Mouse (Mus musculus) layer of hippocampus, adult 2 months (tissue): Measurements from ENCODE around the gene Otud3. TPM values are rescaled to one million over a fixed set of nuclear protein-coding genes. Genes with fewer than 3 reads are reported as not detected.
"Not testable (repeated sequence)": the region's sequence is repeated elsewhere in the genome, so short reads cannot be mapped to it uniquely, and the experiment has no call there.

Source experiments
- DNase-seq, 2 experiments: peaks; one replicate each; pipeline ENCODE4 v3.0.0; 2022; ENCODE audit warnings: low spot score in 2 of 2
- H3K27ac ChIP-seq: fragments of 200-600 bp; 2 replicates; pipeline ENCODE4 v1.8.1; 2022
- H3K4me3 ChIP-seq: fragments of 200-600 bp; 2 replicates; pipeline ENCODE4 v1.8.1; 2022; ENCODE audit warnings: mild to moderate bottlenecking
- CTCF ChIP-seq: fragments of 200-600 bp; conservative IDR thresholded peaks from 2 replicates; pipeline ENCODE4 v1.8.1; 2022; ENCODE audit warnings: antibody characterized with exemption, mild to moderate bottlenecking, moderate library complexity
- total RNA-seq, 2 experiments: library from RNA; stranded (reverse); gene quantifications; 2 replicates each; pipeline ENCODE4 v1.2.3; 2021

Otud3 gene
- total RNA-seq, 2 experiments from 2014 or later, result 10.4 to 13.9 TPM

GRCm38 (mm10) chr4:138879808-138880207 is 33.9 kb downstream of the Otud3 start:
- Histone ChIP-seq H3K4me3 (no peak overlapping the region), H3K27ac (no peak overlapping the region)
- DNase-seq, result no peak
- no peak for TF ChIP-seq CTCF

GRCm38 (mm10) chr4:138878783-138879182 is 35.0 kb downstream of the Otud3 start:
- DNase-seq, result no peak
- TF ChIP-seq CTCF, result no peak

GRCm38 (mm10) chr4:138877731-138878130 is 36.0 kb downstream of the Otud3 start, which contains the start of gene Pla2g2e:
Gene Pla2g2e, plus strand, starts transcription at chr4:138877942.
- DNase-seq, result no peak
- Histone ChIP-seq H3K4me3 (no peak within 1 kb of the TSS), H3K27ac (no peak within 1 kb of the TSS)
- TF ChIP-seq CTCF, result no peak

More at GRCm38 (mm10) chr4:138878783-138879182, 35.0 kb downstream of the Otud3 start:
- Histone ChIP-seq H3K4me3 (no peak overlapping the region), H3K27ac (no peak overlapping the region)

- DNase-seq, result no peak
- TF ChIP-seq CTCF, result no peak
- Histone ChIP-seq H3K27ac (no peak overlapping the region), H3K4me3 (no peak overlapping the region)
Observed at GRCm38 (mm10) chr4:138875986-138876385, 37.8 kb downstream of the Otud3 start.

- not testable (repeated sequence) for DNase-seq, H3K4me3 ChIP-seq, H3K27ac ChIP-seq
Observed at GRCm38 (mm10) chr4:138875275-138875674, 38.5 kb downstream of the Otud3 start.

- Histone ChIP-seq H3K27ac (no peak within 1 kb of the TSS), H3K4me3 (no peak within 1 kb of the TSS)
- no peak for DNase-seq
- no peak for TF ChIP-seq CTCF
Observed at GRCm38 (mm10) chr4:138873864-138874263, 39.9 kb downstream of the Otud3 start, which contains the start of gene Gm13030. Gene Gm13030, minus strand, starts transcription at chr4:138873964.

- TF ChIP-seq CTCF, result no peak
- no peak for DNase-seq
- no peak overlapping the region for H3K4me3 ChIP-seq
Observed at GRCm38 (mm10) chr4:138868666-138869065, 45.1 kb downstream of the Otud3 start.

GRCm38 (mm10) chr4:138866413-138866812 is 47.3 kb downstream of the Otud3 start:
- TF ChIP-seq CTCF, result peak; percentile 94
- H3K4me3 ChIP-seq, result no peak overlapping the region
- peak; percentile 60 to 83 for DNase-seq
- H3K27ac ChIP-seq, result no peak overlapping the region

More at GRCm38 (mm10) chr4:138868666-138869065, 45.1 kb downstream of the Otud3 start:
- H3K27ac ChIP-seq, result no peak overlapping the region

- no peak for TF ChIP-seq CTCF
- H3K4me3 ChIP-seq, result no peak overlapping the region
- DNase-seq, result no peak
- no peak overlapping the region for H3K27ac ChIP-seq
Observed at GRCm38 (mm10) chr4:138865991-138866390, 47.8 kb downstream of the Otud3 start.

GRCm38 (mm10) chr4:138865092-138865491 is 48.7 kb downstream of the Otud3 start:
- Histone ChIP-seq H3K27ac (no peak overlapping the region), H3K4me3 (no peak overlapping the region)
- TF ChIP-seq CTCF, result no peak
- no peak for DNase-seq

GRCm38 (mm10) chr4:138863344-138863998 is 50.3 kb downstream of the Otud3 start, which contains the start of gene Pla2g5:
Gene Pla2g5, minus strand, starts transcription at chr4:138863482.
- no peak within 1 kb of the TSS for H3K4me3 ChIP-seq
- no peak for TF ChIP-seq CTCF
- no peak for DNase-seq
- H3K27ac ChIP-seq, result no peak within 1 kb of the TSS

GRCm38 (mm10) chr4:138859728-138860127 is 54.0 kb downstream of the Otud3 start:
- H3K27ac ChIP-seq, result no peak overlapping the region
- H3K4me3 ChIP-seq, result peak overlapping the region; percentile 22; the same call in 1 of the 2 replicates
- peak; percentile 74 for TF ChIP-seq CTCF
- peak; percentile 72 to 73 for DNase-seq

- H3K4me3 ChIP-seq, result peak overlapping the region; percentile 22; the same call in 1 of the 2 replicates
- TF ChIP-seq CTCF, result peak; percentile 27; the same call in 1 of the 2 replicates
- no peak for DNase-seq
- H3K27ac ChIP-seq, result no peak overlapping the region
Observed at GRCm38 (mm10) chr4:138859245-138859644, 54.5 kb downstream of the Otud3 start.

GRCm38 (mm10) chr4:138858446-138858845 is 55.3 kb downstream of the Otud3 start:
- Histone ChIP-seq H3K4me3 (no peak overlapping the region), H3K27ac (no peak overlapping the region)
- peak; percentile 46 to 51 for DNase-seq
- TF ChIP-seq CTCF, result no peak
